Mouse (Mus musculus): ENCODE results near the gene Gm960.
A peak's percentile ranks its signal among the peaks of the same experiment; 100 is the strongest.

Gm960 gene

GRCm38 (mm10) chr19:4711601-4712155, 13.2 kb upstream of the Gm960 start:
- DNase-seq (ENCODE audit: low spot score), result no peak

GRCm38 (mm10) chr19:4711098-4711600, 12.7 kb upstream of the Gm960 start, which contains the start of gene Sptbn2:
Sptbn2 (plus strand) TSS chr19:4711167.
- no peak for DNase-seq (ENCODE audit: low spot score)

- no peak for DNase-seq (ENCODE audit: low spot score)
These were observed 10.3 kb upstream of the Gm960 start for GRCm38 (mm10) chr19:4708765-4709164.

- DNase-seq (ENCODE audit: low spot score), result no peak
These were observed 2.8 kb upstream of the Gm960 start for GRCm38 (mm10) chr19:4701221-4701620.

- DNase-seq (ENCODE audit: low spot score), result no peak
These were observed 2.2 kb upstream of the Gm960 start for GRCm38 (mm10) chr19:4700656-4701055.

- DNase-seq (ENCODE audit: low spot score), result no peak
These were observed 1.4 kb upstream of the Gm960 start for GRCm38 (mm10) chr19:4699821-4700220.

GRCm38 (mm10) chr19:4698856-4699255, 388 bp upstream of the Gm960 start:
- DNase-seq (ENCODE audit: low spot score), result no peak

- DNase-seq (ENCODE audit: low spot score), result no peak
These were observed 747 bp downstream of the Gm960 start for GRCm38 (mm10) chr19:4697721-4698120.

GRCm38 (mm10) chr19:4697121-4697520, 1.3 kb downstream of the Gm960 start:
- DNase-seq (ENCODE audit: low spot score), result no peak

GRCm38 (mm10) chr19:4694346-4694745, 4.1 kb downstream of the Gm960 start:
- DNase-seq (ENCODE audit: low spot score), result no peak

- DNase-seq (ENCODE audit: low spot score), result no peak
These were observed 26.1 kb downstream of the Gm960 start for GRCm38 (mm10) chr19:4672401-4672800.

- DNase-seq (ENCODE audit: low spot score), result no peak
These were observed 27.7 kb downstream of the Gm960 start for GRCm38 (mm10) chr19:4670776-4671175.

- peak; percentile 17 for DNase-seq (ENCODE audit: low spot score)
These were observed 31.7 kb downstream of the Gm960 start for GRCm38 (mm10) chr19:4666815-4667214.

- no peak for DNase-seq (ENCODE audit: low spot score)
These were observed 40.3 kb downstream of the Gm960 start for GRCm38 (mm10) chr19:4658156-4658555.

- DNase-seq (ENCODE audit: low spot score), result no peak
These were observed 51.5 kb downstream of the Gm960 start for GRCm38 (mm10) chr19:4646917-4647492.

GRCm38 (mm10) chr19:4644271-4644670, 54.2 kb downstream of the Gm960 start:
- DNase-seq (ENCODE audit: low spot score), result no peak

GRCm38 (mm10) chr19:4635986-4636385, 62.5 kb downstream of the Gm960 start:
- no peak for DNase-seq (ENCODE audit: low spot score)

- peak; percentile 86 for DNase-seq (ENCODE audit: low spot score)
These were observed 69.6 kb downstream of the Gm960 start for GRCm38 (mm10) chr19:4628819-4629218.

- DNase-seq (ENCODE audit: low spot score), result no peak
These were observed 72.5 kb downstream of the Gm960 start for GRCm38 (mm10) chr19:4625829-4626535.

- DNase-seq (ENCODE audit: low spot score), result peak; percentile 96
These were observed 73.2 kb downstream of the Gm960 start, which contains the start of gene Rce1 for GRCm38 (mm10) chr19:4625179-4625828. Rce1 (minus strand) TSS chr19:4625641.

GRCm38 (mm10) chr19:4624406-4625178, 73.9 kb downstream of the Gm960 start:
- DNase-seq (ENCODE audit: low spot score), result peak; percentile 59

- no peak for DNase-seq (ENCODE audit: low spot score)
These were observed 74.5 kb downstream of the Gm960 start for GRCm38 (mm10) chr19:4624006-4624405.
